Mouse (Mus musculus) cortical plate, adult 2 months (tissue): ENCODE results near the gene Col4a3.

Source experiments
- CTCF ChIP-seq: fragments of 200-500 bp; IDR thresholded peaks from 2 replicates; pipeline ENCODE4 v1.5.1; 2011; ENCODE audit warnings: mild to moderate bottlenecking, control low read depth, low read length; ENCODE audit not compliant: insufficient read depth; ENCODE audit errors: extremely low read depth
- POLR2A ChIP-seq: fragments of 200-500 bp; IDR thresholded peaks from 2 replicates; pipeline ENCODE4 v1.6.1; 2011; ENCODE audit warnings: mild to moderate bottlenecking, low read length, control low read depth; ENCODE audit not compliant: insufficient read depth; ENCODE audit errors: extremely low read depth

GRCm38 (mm10) chr1:82738066-82738465, 151.3 kb downstream of the Col4a3 start:
- TF ChIP-seq CTCF: no peak
- TF ChIP-seq POLR2A: no peak
